Mouse (Mus musculus): ENCODE measurements at regions not wholly inside any gene's neighbourhood (a gene's known extent, or its start where the extent isn't known, plus 50 kb on each side); places are given as distances from the start of the nearest gene placed in this dataset.

DNA sequence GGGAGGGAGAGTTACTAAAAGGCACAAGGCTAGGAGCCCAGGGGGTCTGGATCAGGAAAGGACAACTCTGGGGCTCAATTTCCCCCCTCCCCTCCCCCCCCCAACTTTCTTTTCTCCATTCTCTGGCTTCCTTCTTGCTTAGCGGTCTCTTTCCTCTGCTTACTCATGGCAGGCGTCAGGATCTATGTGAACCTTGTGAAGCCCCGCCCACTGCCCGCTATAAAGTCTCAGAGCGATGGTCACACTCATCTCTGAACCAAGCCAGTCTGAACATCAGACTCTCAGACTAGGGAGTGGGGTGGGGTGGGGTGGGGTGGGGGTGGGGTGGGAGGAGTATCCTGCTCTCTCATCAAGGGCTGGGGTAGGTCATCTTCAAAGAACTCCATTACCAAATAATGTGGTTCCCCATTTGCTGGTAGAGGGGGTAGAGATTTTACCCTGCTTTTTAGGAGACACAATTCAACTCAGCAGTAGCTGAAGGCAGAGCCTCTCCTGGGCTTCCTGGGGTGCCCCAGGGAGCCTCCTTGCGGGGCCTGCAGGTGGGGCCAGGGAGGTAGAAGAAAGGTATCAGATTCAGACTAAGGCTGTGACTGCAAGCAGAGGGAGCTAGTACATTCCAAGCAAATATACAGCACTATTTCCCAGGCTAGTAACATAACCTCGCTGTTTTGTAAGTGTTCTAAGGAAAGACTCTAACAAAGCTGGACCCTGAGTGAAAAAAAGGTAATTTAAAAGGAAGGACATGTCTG, 120.8 kb upstream of the Arhgap5 start:
- H3K4me3 ChIP-seq (ENCODE audit: insufficient read depth, poor library complexity, severe bottlenecking), result no peak overlapping the region
- H3K79me3 ChIP-seq (ENCODE audit: low read depth), result no peaks in the 10 kb centered on the region
- no peaks in the 10 kb centered on the region for H3K27me3 ChIP-seq (ENCODE audit: control insufficient read depth, insufficient read depth, insufficient read length)
- no peak overlapping the region for H3ac ChIP-seq (ENCODE audit: control insufficient read depth, insufficient read length, low read depth)
- H3K79me2 ChIP-seq (ENCODE audit: control insufficient read depth, insufficient read depth), result no peaks in the 10 kb centered on the region
- no peaks in the 10 kb centered on the region for H3K36me3 ChIP-seq (ENCODE audit: control insufficient read depth, insufficient read depth)
- no peak for TF ChIP-seq MAX (IDR thresholded peaks at IDR 0.05)

DNA sequence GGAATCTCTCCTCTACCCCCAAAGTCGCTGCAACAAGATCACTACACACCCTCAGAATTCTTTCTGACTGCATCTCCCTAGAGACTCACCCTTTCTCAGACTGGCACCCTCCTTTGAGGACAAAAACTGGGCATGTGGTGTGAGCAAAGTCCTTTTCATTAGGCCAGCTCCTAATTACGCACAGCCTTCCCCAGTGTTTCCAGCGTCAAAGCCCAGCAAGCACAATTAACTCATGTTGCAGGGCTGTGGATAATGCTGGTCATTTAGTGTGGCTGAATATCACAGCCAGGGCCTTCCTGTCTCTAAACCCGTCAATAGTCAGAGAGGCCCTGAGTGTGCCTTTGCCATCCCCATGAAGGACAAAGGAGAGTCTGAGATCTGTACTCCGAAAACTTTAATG, 114.2 kb upstream of the Arhgap5 start:
- no peak for TF ChIP-seq FOSL1 (IDR thresholded peaks at IDR 0.05; ENCODE audit: insufficient read depth, low read length, poor library complexity, severe bottlenecking)
- TF ChIP-seq CTCF (IDR thresholded peaks at IDR 0.05; ENCODE audit: control insufficient read depth, insufficient read depth, insufficient read length), result no peak
- no peak for TF ChIP-seq MYOD1 (IDR thresholded peaks at IDR 0.05; ENCODE audit: control insufficient read depth, insufficient read length, low read depth)
- no peak for TF ChIP-seq MAX (IDR thresholded peaks at IDR 0.05)
- no peak for TF ChIP-seq MYOG (IDR thresholded peaks at IDR 0.05; ENCODE audit: control insufficient read depth, extremely low read depth, insufficient read length)
- no peak for TF ChIP-seq CEBPB (IDR thresholded peaks at IDR 0.05; ENCODE audit: low read depth)
- TF ChIP-seq USF1 (IDR thresholded peaks at IDR 0.05; ENCODE audit: low read depth), result no peak
- Histone ChIP-seq H3K27me3 (ENCODE audit: control insufficient read depth, insufficient read depth, insufficient read length) (no peaks in the 10 kb centered on the region), H3K4me3 (ENCODE audit: insufficient read depth, poor library complexity, severe bottlenecking) (no peak overlapping the region), H3ac (ENCODE audit: control insufficient read depth, insufficient read length, low read depth) (no peak overlapping the region), H3K79me3 (ENCODE audit: low read depth) (no peaks in the 10 kb centered on the region), H3K79me2 (ENCODE audit: control insufficient read depth, insufficient read depth) (no peaks in the 10 kb centered on the region), H3K36me3 (ENCODE audit: control insufficient read depth, insufficient read depth) (no peaks in the 10 kb centered on the region)

DNA sequence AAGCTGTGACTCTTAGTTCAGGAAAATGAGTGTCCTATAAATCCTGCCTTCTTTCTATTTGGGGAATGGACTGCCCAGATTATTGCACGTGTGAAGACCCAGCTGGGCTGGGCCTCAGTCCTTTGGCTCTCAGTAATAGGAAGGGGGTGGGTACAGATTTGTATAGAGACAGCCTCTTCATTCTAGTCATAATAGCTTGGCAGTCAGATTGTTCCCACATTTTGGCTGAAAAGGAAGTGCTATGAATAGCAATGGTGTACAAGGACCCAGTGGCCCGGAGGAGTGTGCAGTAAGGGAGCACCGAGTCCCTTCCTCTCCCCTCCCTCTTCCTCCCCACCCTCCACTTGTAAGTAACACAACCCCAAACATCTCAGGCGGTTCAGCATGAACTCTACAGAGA, 113.5 kb upstream of the Arhgap5 start:
- Histone ChIP-seq H3K79me3 (ENCODE audit: low read depth) (no peaks in the 10 kb centered on the region), H3K36me3 (ENCODE audit: control insufficient read depth, insufficient read depth) (no peaks in the 10 kb centered on the region), H3K27me3 (ENCODE audit: control insufficient read depth, insufficient read depth, insufficient read length) (no peaks in the 10 kb centered on the region), H3K4me3 (ENCODE audit: insufficient read depth, poor library complexity, severe bottlenecking) (no peak overlapping the region), H3ac (ENCODE audit: control insufficient read depth, insufficient read length, low read depth) (no peak overlapping the region), H3K79me2 (ENCODE audit: control insufficient read depth, insufficient read depth) (no peaks in the 10 kb centered on the region)
- TF ChIP-seq MYOD1 (IDR thresholded peaks at IDR 0.05; ENCODE audit: control insufficient read depth, insufficient read length, low read depth) (no peak), FOSL1 (IDR thresholded peaks at IDR 0.05; ENCODE audit: insufficient read depth, low read length, poor library complexity, severe bottlenecking) (no peak), MYOG (IDR thresholded peaks at IDR 0.05; ENCODE audit: control insufficient read depth, extremely low read depth, insufficient read length) (no peak), MAX (IDR thresholded peaks at IDR 0.05) (no peak), USF1 (IDR thresholded peaks at IDR 0.05; ENCODE audit: low read depth) (no peak), CEBPB (IDR thresholded peaks at IDR 0.05; ENCODE audit: low read depth) (no peak), CTCF (IDR thresholded peaks at IDR 0.05; ENCODE audit: control insufficient read depth, insufficient read depth, insufficient read length) (no peak)

DNA sequence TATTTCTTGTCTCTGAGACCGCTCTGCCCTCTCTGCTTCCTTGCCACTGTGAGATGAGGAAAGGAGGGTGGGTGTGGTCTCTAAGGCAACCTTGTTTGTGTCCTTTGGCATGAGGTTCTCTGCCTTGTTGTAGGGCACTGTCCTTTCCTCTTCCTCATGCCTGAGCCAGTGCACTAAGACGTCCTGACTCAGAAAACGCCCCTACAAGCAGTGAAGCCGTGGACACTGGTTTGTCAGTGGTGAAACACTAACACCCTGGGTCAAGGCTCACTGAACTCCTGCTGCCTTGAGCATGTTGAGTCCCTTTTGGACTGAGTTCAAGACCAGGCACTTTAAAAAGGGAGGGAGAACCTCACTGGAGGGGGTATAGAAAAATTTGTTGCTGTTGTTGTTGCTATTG, 111.1 kb upstream of the Arhgap5 start:
- H3K36me3 ChIP-seq (ENCODE audit: control insufficient read depth, insufficient read depth), result no peaks in the 10 kb centered on the region
- TF ChIP-seq FOSL1 (IDR thresholded peaks at IDR 0.05; ENCODE audit: insufficient read depth, low read length, poor library complexity, severe bottlenecking) (no peak), CTCF (IDR thresholded peaks at IDR 0.05; ENCODE audit: control insufficient read depth, insufficient read depth, insufficient read length) (no peak), CEBPB (IDR thresholded peaks at IDR 0.05; ENCODE audit: low read depth) (no peak), MAX (IDR thresholded peaks at IDR 0.05) (no peak), MYOD1 (IDR thresholded peaks at IDR 0.05; ENCODE audit: control insufficient read depth, insufficient read length, low read depth) (no peak), MYOG (IDR thresholded peaks at IDR 0.05; ENCODE audit: control insufficient read depth, extremely low read depth, insufficient read length) (no peak), USF1 (IDR thresholded peaks at IDR 0.05; ENCODE audit: low read depth) (no peak)
- no peak overlapping the region for H3ac ChIP-seq (ENCODE audit: control insufficient read depth, insufficient read length, low read depth)
- no peaks in the 10 kb centered on the region for H3K79me2 ChIP-seq (ENCODE audit: control insufficient read depth, insufficient read depth)
- no peak overlapping the region for H3K4me3 ChIP-seq (ENCODE audit: insufficient read depth, poor library complexity, severe bottlenecking)
- no peaks in the 10 kb centered on the region for H3K27me3 ChIP-seq (ENCODE audit: control insufficient read depth, insufficient read depth, insufficient read length)
- no peaks in the 10 kb centered on the region for H3K79me3 ChIP-seq (ENCODE audit: low read depth)

DNA sequence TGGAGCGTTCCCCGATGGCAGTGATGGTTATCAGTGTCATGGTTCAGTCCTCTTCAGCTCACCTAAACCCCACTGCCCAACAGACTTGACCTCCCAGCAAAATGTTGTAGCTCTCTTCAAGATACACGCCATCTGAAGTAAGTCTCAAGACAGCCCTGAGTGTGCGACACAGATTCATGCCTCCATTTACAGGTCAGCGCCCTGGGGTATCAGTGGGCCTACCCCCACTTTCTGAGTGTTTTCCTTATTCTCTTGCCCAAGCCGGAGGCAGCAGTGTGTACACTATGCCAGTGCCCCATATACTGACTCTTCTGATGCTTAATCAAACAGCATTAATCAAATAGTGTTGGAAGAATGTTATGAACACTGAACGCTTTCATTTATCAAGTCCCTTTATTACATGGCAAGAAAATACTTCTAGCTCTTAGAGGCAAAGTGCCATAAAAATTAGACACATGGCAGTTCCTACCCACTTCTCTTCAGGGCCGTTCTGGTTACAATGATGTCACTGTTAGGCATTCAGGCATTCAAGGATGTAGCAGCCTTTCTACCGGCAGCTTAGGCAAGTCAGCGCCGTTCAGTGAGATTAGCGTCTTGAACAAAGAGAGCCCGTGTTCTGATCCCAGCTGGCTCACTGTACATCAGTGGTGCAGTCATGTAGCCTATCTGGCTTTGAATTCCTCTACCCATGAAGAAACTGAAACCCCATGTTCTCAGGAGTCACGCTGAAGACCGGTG, 109.6 kb upstream of the Arhgap5 start:
- Histone ChIP-seq H3K79me2 (ENCODE audit: control insufficient read depth, insufficient read depth) (no peaks in the 10 kb centered on the region), H3K4me3 (ENCODE audit: insufficient read depth, poor library complexity, severe bottlenecking) (no peak overlapping the region), H3K27me3 (ENCODE audit: control insufficient read depth, insufficient read depth, insufficient read length) (no peaks in the 10 kb centered on the region), H3K36me3 (ENCODE audit: control insufficient read depth, insufficient read depth) (no peaks in the 10 kb centered on the region), H3K79me3 (ENCODE audit: low read depth) (no peaks in the 10 kb centered on the region), H3ac (ENCODE audit: control insufficient read depth, insufficient read length, low read depth) (no peak overlapping the region)
- TF ChIP-seq MAX (IDR thresholded peaks at IDR 0.05) (no peak), FOSL1 (IDR thresholded peaks at IDR 0.05; ENCODE audit: insufficient read depth, low read length, poor library complexity, severe bottlenecking) (no peak), USF1 (IDR thresholded peaks at IDR 0.05; ENCODE audit: low read depth) (no peak), CEBPB (IDR thresholded peaks at IDR 0.05; ENCODE audit: low read depth) (no peak), CTCF (IDR thresholded peaks at IDR 0.05; ENCODE audit: control insufficient read depth, insufficient read depth, insufficient read length) (no peak), MYOG (IDR thresholded peaks at IDR 0.05; ENCODE audit: control insufficient read depth, extremely low read depth, insufficient read length) (no peak), MYOD1 (IDR thresholded peaks at IDR 0.05; ENCODE audit: control insufficient read depth, insufficient read length, low read depth) (no peak)
